Mouse (Mus musculus): ENCODE results near the gene Cryga.

Cryga gene

GRCm38 (mm10) chr1:65103273-65103672 lies at the start of gene Cryga:
Gene Cryga (minus strand): TSS chr1:65103373.
- DNase-seq (ENCODE audit: low spot score), result no peak

GRCm38 (mm10) chr1:65147971-65148370 lies 44.8 kb upstream of the Cryga start:
- no peak for DNase-seq (ENCODE audit: low spot score)

GRCm38 (mm10) chr1:65147326-65147725 lies 44.2 kb upstream of the Cryga start:
- DNase-seq (ENCODE audit: low spot score), result no peak

GRCm38 (mm10) chr1:65146601-65147000 lies 43.4 kb upstream of the Cryga start:
- DNase-seq (ENCODE audit: low spot score), result no peak

DNA sequence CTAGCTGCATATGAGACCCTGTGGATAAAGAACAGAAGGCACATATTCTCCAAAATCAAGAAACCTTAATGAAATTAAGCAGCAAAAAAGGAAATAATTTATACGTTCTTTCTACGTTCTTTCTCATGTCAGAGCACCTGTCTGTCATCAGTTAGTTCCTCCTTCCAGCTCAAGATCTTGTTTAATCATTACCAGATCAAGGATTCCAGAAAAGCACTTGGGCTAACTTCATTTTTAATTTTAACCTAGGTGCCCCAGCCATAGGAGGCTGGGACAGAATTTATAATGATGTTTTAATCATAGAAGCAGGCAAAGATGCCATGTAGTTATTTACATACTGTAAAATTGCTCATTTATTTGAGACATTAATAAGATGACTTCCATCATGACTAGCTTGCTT lies 41.6 kb upstream of the Cryga start:
- no peak for DNase-seq (ENCODE audit: low spot score)

- no peak for DNase-seq (ENCODE audit: low spot score)
Measured at GRCm38 (mm10) chr1:65137560-65137959, 34.4 kb upstream of the Cryga start.

GRCm38 (mm10) chr1:65132833-65133232 lies 29.7 kb upstream of the Cryga start:
- no peak for DNase-seq (ENCODE audit: low spot score)

GRCm38 (mm10) chr1:65131671-65132070 lies 28.5 kb upstream of the Cryga start:
- DNase-seq (ENCODE audit: low spot score), result no peak

DNA sequence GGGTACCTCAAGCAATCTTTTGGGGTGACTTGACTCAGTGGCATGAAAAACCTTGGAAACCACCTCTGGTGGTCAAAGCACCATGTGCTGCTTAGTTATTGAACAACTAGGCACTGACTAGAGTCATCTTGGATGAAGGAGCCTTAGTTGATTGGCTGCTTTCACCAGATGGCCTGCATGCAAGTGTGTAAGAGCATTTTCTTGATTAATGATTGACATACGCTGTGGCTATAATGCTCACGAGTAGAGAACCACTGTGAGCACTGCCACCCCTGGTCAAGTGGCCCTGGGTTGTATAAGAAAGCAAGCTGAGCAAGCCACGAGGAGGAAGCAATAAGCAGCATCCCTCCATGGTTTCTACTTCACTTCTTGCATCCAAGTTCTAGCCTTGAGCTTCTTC lies 27.1 kb upstream of the Cryga start:
- DNase-seq (ENCODE audit: low spot score), result no peak

DNA sequence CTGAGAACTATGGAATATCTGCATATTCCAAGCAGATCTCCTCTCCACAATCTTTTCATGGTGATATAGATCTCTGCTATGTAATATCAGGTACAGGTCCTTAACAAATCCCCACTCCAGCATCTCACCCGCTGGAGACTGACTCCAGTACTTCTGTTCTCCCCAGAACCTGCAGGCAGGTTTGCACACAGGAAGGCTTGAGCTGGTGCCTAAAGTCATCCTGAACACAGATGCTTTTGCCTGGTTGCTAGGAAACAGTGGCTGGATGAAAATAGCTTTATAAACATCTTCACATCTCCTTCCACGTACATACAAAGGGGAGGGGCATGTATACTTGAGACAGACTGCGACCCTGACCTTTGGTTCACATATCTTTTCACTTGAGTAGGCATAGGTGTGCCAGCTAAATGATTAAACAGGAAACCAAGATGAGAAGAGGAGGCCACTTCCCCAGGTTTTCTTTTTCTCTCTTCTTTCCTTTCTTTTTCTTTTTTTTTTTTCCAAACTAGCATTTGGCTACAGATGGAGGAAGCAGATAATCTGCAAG lies 26.5 kb upstream of the Cryga start:
- DNase-seq (ENCODE audit: low spot score), result no peak

GRCm38 (mm10) chr1:65122574-65123372 lies 19.6 kb upstream of the Cryga start, which contains the start of gene D630023F18Rik:
Gene D630023F18Rik (minus strand): TSS chr1:65123214.
- DNase-seq (ENCODE audit: low spot score), result no peak

DNA sequence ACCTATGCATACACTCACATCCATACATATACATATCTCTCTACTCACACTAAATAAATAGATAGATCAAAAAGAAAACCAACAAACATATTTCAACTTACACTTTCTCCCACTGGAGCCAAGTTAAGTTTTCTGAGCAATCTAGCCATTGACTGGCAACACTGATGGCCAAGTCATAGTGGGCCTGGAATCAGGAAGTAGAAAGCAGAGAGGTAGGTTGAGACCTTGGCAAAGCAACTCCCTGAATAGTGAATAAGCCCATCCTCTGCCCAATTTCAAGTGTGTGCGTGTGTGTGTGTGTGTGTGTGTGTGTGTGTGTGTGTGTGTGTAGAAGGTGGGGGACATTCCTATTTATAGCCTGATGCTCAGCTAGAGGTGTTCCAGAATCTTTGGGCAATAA lies 16.3 kb upstream of the Cryga start, which contains the start of gene Gm28845:
Gm28845 (minus strand) TSS at position 121 of the 400 bp plus-strand sequence.
- no peak for DNase-seq (ENCODE audit: low spot score)

GRCm38 (mm10) chr1:65118150-65118913 lies 15.2 kb upstream of the Cryga start:
- DNase-seq (ENCODE audit: low spot score), result no peak

DNA sequence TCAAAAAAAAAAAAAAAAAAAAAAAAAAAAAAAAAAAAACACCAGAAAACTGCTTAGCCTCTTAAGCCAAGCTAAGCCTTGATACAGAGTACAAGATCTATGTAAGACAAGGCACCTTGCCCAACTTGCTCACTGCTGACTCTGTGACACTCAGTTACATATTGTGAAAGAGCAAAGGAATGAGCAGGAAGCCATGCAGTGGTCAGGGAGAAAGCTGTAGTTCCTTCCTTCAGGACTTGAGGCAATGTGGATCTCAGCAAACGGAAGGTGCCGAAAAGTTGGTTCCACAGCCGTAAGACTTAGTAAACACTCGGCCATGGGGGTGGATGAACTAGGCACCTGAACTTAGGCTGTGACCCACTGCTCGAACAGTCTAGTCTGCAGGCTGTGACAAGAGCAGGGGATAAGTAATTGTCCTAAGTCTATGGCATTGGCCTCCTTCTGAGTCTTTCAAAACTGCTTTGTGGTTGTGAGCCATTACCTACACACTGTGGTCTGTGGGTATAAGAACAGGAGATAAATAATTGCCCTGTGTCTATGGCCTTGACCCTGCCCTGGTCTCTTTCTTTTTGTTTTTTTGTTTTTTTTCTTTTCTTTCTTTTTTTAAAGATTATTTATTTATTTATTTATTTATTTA lies 10.5 kb upstream of the Cryga start:
- no peak for DNase-seq (ENCODE audit: low spot score)

- no peak for DNase-seq (ENCODE audit: low spot score)
Measured at GRCm38 (mm10) chr1:65112807-65113196, 9.6 kb upstream of the Cryga start.

GRCm38 (mm10) chr1:65112031-65112806 lies 9.0 kb upstream of the Cryga start:
- peak; percentile 25 for DNase-seq (ENCODE audit: low spot score)

DNA sequence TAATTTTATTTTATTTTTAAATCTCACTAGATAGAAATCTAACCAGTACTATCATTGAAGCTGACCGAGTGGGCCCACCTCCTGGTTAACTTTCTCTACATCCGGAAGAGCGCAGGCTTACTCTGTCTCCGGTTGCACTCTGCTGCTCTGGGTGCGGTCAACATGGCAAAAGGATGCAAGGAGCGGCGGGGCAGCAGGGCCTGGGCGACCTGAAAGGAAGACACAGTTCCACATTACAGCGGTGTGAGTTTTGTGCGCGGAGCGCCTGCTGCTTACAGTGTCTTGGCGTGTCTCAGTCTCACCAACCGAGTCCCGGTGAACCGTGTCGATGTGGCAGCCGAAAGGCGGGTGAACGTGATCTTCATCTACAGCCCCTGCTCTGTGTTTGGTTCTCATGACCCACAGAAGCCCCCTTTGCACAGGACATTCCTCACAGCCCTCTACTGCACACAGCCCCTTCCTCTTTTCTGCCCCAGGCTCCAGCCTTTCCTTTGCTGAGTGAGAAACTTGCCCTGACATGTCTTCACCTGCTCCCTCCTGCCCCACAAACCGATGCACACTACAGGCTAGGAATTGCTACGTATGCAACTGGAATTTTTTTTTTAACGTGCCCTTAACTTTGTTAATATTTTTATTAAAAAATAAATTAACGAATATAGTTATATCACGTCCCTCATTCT lies 6.7 kb upstream of the Cryga start:
- DNase-seq (ENCODE audit: low spot score), result no peak

- no peak for DNase-seq (ENCODE audit: low spot score)
Measured at GRCm38 (mm10) chr1:65109196-65109595, 6.0 kb upstream of the Cryga start.

GRCm38 (mm10) chr1:65107654-65108279 lies 4.6 kb upstream of the Cryga start:
- no peak for DNase-seq (ENCODE audit: low spot score)

- no peak for DNase-seq (ENCODE audit: low spot score)
Measured at GRCm38 (mm10) chr1:65096953-65097352, 6.2 kb downstream of the Cryga start.

DNA sequence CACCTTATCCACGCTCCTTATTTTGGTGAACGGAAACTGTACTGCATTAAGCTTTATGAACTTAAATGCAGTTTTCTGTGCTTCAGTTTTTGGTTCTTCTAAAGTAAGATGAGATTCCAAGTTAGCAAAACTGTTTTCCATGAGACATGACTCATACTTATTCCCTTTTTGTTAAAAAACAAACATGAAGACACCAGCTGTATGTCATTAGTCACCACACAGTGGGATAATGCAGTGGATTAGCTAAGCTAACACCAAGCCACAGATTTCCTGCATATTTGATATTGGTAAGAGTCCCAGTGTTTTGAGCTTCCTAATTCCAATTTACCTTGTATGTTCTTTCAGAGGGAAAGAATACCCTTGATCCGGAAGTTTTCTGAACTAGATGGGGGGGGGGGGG lies 11.6 kb downstream of the Cryga start:
- DNase-seq (ENCODE audit: low spot score), result no peak

Measured in spleen, adult 12 weeks (tissue).